Mouse (Mus musculus) c-Kit-positive CD71-positive TER-119-negative erythroid progenitor cells, embryonic 14.5 days (primary cell): ENCODE data around the gene Nagk.
"Not testable (repeated sequence)": the region's sequence is repeated elsewhere in the genome, so short reads cannot be mapped to it uniquely, and the experiment has no call there.

Experiments
- DNase-seq: peaks from one replicate; pipeline ENCODE4 v3.0.0-alpha.2; 2013; ENCODE audit warnings: low read depth

Nagk gene

GRCm38 (mm10) chr6:83815801-83816200, 21.0 kb downstream of the Nagk start:
- DNase-seq = no peak

GRCm38 (mm10) chr6:83818996-83819395, 24.2 kb downstream of the Nagk start:
- no peak for DNase-seq

GRCm38 (mm10) chr6:83820727-83821515, 26.1 kb downstream of the Nagk start:
- DNase-seq = no peak

- no peak for DNase-seq
Measured at GRCm38 (mm10) chr6:83821856-83822255, 27.1 kb downstream of the Nagk start.

- peak; percentile 17 for DNase-seq
Measured at GRCm38 (mm10) chr6:83830941-83831605, 36.3 kb downstream of the Nagk start.

DNA sequence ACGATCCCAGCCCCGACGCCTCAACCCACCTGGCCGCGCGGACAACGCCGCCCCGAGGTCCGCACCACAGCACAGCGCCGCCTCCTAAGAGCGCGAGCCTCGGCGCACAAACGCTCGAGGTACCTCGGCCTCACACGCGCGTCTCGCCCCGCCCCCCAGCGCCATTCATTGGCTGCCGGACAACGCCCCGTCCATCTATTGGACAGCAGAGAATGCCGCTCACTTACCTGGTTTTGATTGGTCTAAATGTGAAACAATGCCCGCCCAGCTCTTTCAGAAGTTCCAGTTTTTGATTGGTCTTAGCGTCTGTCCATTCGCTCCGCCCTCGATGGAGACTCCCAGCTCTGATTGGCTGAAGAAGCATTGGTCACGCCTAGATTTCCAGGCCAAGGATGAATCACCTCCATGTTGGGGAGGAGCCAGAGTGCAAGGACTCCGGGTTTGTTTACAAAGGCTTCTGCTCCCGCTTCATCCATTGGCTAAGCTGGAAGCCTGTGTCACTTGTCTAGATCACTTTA, 36.9 kb downstream of the Nagk start, which contains the start of gene Paip2b:
Gene Paip2b, minus strand, starts transcription at position 136 of the 518 bp plus-strand sequence.
- peak; percentile 100 for DNase-seq

DNA sequence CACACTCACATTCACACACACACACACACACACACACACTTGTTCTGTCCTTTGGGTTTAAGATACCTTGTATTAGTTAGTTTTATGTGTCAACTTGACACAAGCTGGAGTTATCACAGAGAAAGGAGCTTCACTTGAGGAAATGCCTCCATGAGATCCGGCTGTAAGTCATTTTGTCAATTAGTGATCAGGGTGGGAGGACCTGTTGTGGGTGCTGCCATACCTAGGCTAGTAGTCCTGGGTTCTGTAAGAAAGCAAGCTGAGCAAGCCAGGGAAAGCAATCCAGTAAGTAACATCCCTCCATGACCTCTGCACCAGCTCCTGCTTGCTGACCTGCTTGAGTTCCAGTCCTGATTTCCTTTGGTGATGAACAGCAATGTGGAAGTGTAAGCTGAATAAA, 37.6 kb downstream of the Nagk start:
- not testable (repeated sequence) for DNase-seq

GRCm38 (mm10) chr6:83836826-83837225, 42.0 kb downstream of the Nagk start:
- no peak for DNase-seq

DNA sequence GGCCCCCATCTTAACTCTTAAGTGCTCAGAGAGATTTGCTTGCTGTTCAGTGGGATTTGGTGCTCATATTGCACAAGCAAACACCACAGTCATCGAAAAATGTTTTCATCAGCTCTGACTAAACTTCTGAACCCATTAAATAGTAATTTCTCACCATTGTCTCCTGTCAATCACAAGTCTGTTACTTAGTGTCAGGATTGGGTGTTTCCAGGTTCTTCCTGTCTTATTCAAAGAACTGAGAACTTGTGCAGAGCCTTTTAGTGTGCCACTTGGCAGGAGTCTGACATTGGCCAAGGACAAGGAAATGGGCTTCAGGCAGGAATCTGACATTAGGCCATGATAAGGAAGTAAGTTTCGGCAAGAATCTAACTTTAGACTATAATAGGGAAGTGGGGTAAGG, 43.3 kb downstream of the Nagk start:
- no peak for DNase-seq

- DNase-seq = no peak
Measured at GRCm38 (mm10) chr6:83840086-83840485, 45.3 kb downstream of the Nagk start.

- DNase-seq = no peak
Measured at GRCm38 (mm10) chr6:83844913-83845312, 50.1 kb downstream of the Nagk start.

DNA sequence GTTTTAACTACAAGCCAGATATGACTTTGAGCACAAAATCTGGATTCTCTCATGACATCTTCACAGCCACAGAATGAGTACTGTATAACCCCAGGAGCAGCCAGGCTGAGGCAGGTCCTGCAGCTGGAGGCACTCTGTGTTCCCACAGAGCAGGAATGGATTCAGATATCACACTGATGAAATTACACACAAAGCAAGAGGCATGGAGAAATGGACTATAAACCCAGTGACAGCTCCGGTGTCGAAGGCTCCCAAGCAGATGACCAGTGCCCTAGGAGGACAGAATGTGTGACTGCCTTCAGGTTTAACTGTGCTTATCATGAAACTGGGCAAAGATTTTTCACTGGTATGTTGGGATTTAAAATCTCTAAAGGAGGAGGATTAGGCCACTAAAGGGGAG, 51.4 kb downstream of the Nagk start:
- no peak for DNase-seq

DNA sequence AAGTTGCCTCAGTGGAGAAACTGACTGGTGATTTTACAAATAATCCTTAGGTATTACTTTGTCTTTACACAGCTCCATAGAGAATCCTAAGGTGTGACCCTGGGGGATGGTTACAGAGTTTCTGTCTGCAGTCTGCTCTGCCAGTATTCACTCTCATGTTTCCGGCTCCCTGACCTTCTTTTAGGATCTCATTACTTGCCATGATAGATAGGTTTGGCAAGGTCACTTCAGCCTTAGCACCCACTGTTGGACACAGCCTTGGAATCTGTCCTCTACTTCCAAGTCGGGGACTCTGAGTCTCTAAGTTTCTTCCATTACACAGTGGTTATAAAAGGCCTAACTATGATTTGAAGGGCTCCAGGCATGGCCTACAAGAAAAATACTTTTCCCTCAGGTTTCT, 54.7 kb downstream of the Nagk start:
- no peak for DNase-seq
